Mouse (Mus musculus) midbrain, embryonic 13.5 days (tissue): ENCODE data around the gene Ces1b. TPM values are rescaled to one million over a fixed set of nuclear protein-coding genes. Genes with fewer than 3 reads are reported as not detected.

ENCODE experiments used
- ATAC-seq: fragments of 200-750 bp; cut with Nextera tagmentation; 2 replicates; pipeline ENCODE4 v1.8.0; 2017; ENCODE audit warnings: mild to moderate bottlenecking, moderate TSS enrichment, moderate library complexity
- H3K27ac ChIP-seq: fragments of 300-500 bp; sonication (generic); 2 replicates; pipeline ENCODE4 v1.5.1; 2015; ENCODE audit warnings: inconsistent platforms, mild to moderate bottlenecking, moderate library complexity
- H3K27me3 ChIP-seq: fragments of 300-500 bp; sonication (generic); 2 replicates; pipeline ENCODE4 v1.6.1; 2015; ENCODE audit warnings: mild to moderate bottlenecking, inconsistent platforms
- H3K36me3 ChIP-seq: fragments of 300-500 bp; sonication (generic); 2 replicates; pipeline ENCODE4 v1.6.1; 2015; ENCODE audit warnings: mild to moderate bottlenecking, inconsistent platforms
- H3K4me1 ChIP-seq: fragments of 300-500 bp; sonication (generic); replicated peaks from 2 replicates; pipeline ENCODE4 v1.6.1; 2015; ENCODE audit warnings: inconsistent platforms
- H3K4me2 ChIP-seq: fragments of 300-500 bp; sonication (generic); replicated peaks from 2 replicates; pipeline ENCODE4 v1.6.1; 2015; ENCODE audit warnings: moderate library complexity, mild to moderate bottlenecking, inconsistent platforms
- H3K4me3 ChIP-seq: fragments of 300-500 bp; sonication (generic); replicated peaks from 2 replicates; pipeline ENCODE4 v1.5.1; 2015; ENCODE audit warnings: mild to moderate bottlenecking, inconsistent platforms
- H3K9ac ChIP-seq: fragments of 300-500 bp; sonication (generic); replicated peaks from 2 replicates; pipeline ENCODE4 v1.6.1; 2015; ENCODE audit warnings: mild to moderate bottlenecking, inconsistent platforms
- H3K9me3 ChIP-seq: fragments of 300-500 bp; sonication (generic); 2 replicates; pipeline ENCODE4 v1.6.1; 2016; ENCODE audit warnings: mild to moderate bottlenecking, inconsistent platforms
- WGBS: fragments of 180-500 bp; shearing (Covaris S2); methylation state at CpG from one replicate; pipeline ENCODE4 v1.1.7; 2015; 5-methylcytosine and 5-hydroxymethylcytosine counted together
- polyA plus RNA-seq: library from polyadenylated mRNA; unstranded; fragments of >200 nt; fragmentation: Nextera tagmentation; extraction: Ambion mirVana; gene quantifications from 2 replicates; pipeline ENCODE4 v1.2.1, GENCODE M21; 2015

The Ces1b gene
- not detected in 2 replicates for polyA plus RNA-seq

DNA sequence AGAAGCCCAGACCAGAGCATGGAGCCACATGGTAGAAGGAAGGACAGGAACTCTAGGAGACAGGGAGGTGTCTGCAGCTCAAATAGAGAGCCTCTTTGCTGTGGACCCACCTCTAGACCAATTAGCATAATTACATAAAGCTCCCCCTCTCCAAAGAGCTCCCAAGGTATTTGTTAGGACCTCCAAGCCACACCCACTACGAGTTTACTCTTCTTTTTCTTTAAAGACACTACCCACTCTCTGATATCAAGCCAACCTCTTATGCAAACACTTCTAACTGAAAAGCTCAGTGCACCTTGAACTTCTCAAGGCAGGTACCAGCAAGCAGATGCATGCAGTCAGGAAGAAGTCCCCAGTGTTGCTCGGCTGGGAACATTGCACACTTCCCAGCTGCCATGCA, at the start of gene Ces1b:
Ces1b (minus strand) TSS at position 131 of the 400 bp plus-strand sequence.
- WGBS, result 77% methylated on average over 2 of the region's 2 CpGs
- no peaks in the 10 kb centered on the region for H3K4me1 ChIP-seq
- no peaks in the 10 kb centered on the region for H3K36me3 ChIP-seq
- ATAC-seq, result no peak
- no peaks in the 10 kb centered on the region for H3K27me3 ChIP-seq
- H3K27ac ChIP-seq, result no peak within 1 kb of the TSS
- no peak within 1 kb of the TSS for H3K4me3 ChIP-seq
- no peaks in the 10 kb centered on the region for H3K9me3 ChIP-seq
- H3K9ac ChIP-seq, result no peak within 1 kb of the TSS
- no peak within 1 kb of the TSS for H3K4me2 ChIP-seq

- no peak overlapping the region for H3K4me2 ChIP-seq
- 76% methylated on average over 2 of the region's 2 CpGs for WGBS
- no peak for ATAC-seq
Observed at GRCm38 (mm10) chr8:93126476-93126875, 46.7 kb upstream of the Ces1b start.

DNA sequence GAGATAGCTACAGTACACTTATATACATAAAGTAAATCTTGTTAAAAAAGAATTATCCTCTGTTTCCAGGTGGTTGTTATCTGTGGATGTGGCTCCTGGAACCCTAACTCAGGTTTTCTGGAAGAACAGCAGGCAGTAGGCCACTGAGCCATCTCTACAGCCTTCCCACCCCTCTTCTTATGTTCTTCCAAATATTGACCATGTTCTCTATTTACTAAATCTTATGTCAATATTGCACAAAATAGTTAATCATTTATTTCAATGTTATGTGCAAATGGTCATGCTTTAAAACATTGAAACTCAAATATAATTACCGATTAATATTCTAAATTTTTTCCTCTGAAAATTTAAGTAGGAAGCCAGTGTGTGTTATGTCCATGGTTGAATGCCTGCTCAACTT, 42.2 kb upstream of the Ces1b start:
- Histone ChIP-seq H3K9ac (no peak overlapping the region), H3K27ac (no peak overlapping the region), H3K4me3 (no peak overlapping the region), H3K4me1 (no peaks in the 10 kb centered on the region), H3K4me2 (no peak overlapping the region), H3K27me3 (no peaks in the 10 kb centered on the region), H3K9me3 (no peaks in the 10 kb centered on the region), H3K36me3 (no peaks in the 10 kb centered on the region)
- no peak for ATAC-seq
- WGBS, result 95% methylated on average over 1 of the region's 1 CpGs

More at GRCm38 (mm10) chr8:93126476-93126875, 46.7 kb upstream of the Ces1b start:
- H3K27ac ChIP-seq, result no peak overlapping the region
- no peak overlapping the region for H3K4me3 ChIP-seq
- no peaks in the 10 kb centered on the region for H3K36me3 ChIP-seq
- no peaks in the 10 kb centered on the region for H3K9me3 ChIP-seq
- no peak overlapping the region for H3K9ac ChIP-seq
- no peaks in the 10 kb centered on the region for H3K27me3 ChIP-seq
- no peaks in the 10 kb centered on the region for H3K4me1 ChIP-seq

- no peaks in the 10 kb centered on the region for H3K36me3 ChIP-seq
- H3K4me1 ChIP-seq, result no peaks in the 10 kb centered on the region
- H3K27ac ChIP-seq, result no peak overlapping the region
- H3K4me3 ChIP-seq, result no peak overlapping the region
- no peaks in the 10 kb centered on the region for H3K27me3 ChIP-seq
- no peak for ATAC-seq
- H3K4me2 ChIP-seq, result no peak overlapping the region
- no peak overlapping the region for H3K9ac ChIP-seq
- H3K9me3 ChIP-seq, result no peaks in the 10 kb centered on the region
Observed at GRCm38 (mm10) chr8:93095376-93095775, 15.6 kb upstream of the Ces1b start.

DNA sequence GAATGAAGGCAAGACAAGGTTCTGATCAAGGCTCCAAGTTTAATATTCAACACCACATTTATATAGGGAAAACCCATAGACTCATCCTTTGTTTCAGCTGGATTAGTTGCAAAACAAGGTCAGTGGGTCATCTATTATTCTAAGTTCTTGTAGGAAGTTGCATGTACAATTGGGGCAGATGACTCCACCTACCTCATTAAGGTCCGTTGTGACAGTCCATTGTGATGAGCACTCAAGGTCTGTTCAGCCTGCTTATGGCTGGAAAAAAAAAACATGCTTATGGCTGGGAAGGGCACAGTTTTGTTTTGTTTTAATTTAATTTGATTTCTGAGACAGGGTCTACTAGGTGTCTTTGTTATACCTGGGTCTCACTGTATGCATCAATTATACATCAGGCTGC, 11.5 kb upstream of the Ces1b start:
- Histone ChIP-seq H3K4me1 (peaks cover 7% of the 10 kb centered on the region; the same call in 1 of the 2 replicates), H3K36me3 (no peaks in the 10 kb centered on the region), H3K9me3 (no peaks in the 10 kb centered on the region), H3K27ac (no peak overlapping the region), H3K4me3 (no peak overlapping the region), H3K9ac (no peak overlapping the region), H3K27me3 (no peaks in the 10 kb centered on the region), H3K4me2 (no peak overlapping the region)
- WGBS, result 74% methylated on average over 1 of the region's 1 CpGs
- no peak for ATAC-seq

GRCm38 (mm10) chr8:93088686-93089122, 8.9 kb upstream of the Ces1b start:
- no peaks in the 10 kb centered on the region for H3K36me3 ChIP-seq
- peak; percentile 69 for ATAC-seq
- H3K9me3 ChIP-seq, result no peaks in the 10 kb centered on the region
- no peaks in the 10 kb centered on the region for H3K27me3 ChIP-seq
- peaks cover 7% of the 10 kb centered on the region; the same call in 1 of the 2 replicates for H3K4me1 ChIP-seq
- H3K27ac ChIP-seq, result no peak overlapping the region
- H3K9ac ChIP-seq, result no peak overlapping the region
- 0 out of 2 replicates have a peak overlapping the region, but pooled peaks have one; percentile 27 for H3K4me2 ChIP-seq
- WGBS, result 4% methylated on average over 2 of the region's 2 CpGs
- no peak overlapping the region for H3K4me3 ChIP-seq

DNA sequence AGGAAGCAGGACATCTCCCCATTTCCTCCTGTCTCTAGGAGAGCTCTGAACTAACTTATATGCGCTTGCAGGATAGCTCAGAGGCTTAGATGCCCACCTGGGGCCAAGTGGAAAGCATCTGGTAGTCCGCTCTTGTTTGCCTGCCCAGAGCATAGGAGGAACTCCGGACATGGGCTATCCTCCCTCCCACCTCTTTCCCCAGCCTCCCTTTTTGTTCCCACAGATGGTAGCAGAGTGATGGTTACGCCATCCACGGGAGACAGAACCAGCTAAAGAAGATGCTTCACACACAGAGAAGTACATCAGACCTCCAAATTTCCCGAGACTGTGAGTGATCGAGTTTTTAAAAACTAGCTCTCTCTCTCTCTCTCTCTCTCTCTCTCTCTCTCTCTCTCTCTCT, 8.4 kb upstream of the Ces1b start:
- Histone ChIP-seq H3K4me3 (no peak overlapping the region), H3K9me3 (no peaks in the 10 kb centered on the region), H3K36me3 (no peaks in the 10 kb centered on the region), H3K9ac (no peak overlapping the region), H3K4me2 (peak overlapping the region; percentile 27), H3K27me3 (no peaks in the 10 kb centered on the region), H3K27ac (no peak overlapping the region), H3K4me1 (peaks cover 7% of the 10 kb centered on the region; the same call in 1 of the 2 replicates)
- ATAC-seq, result no peak
- 27% methylated on average over 7 of the region's 7 CpGs for WGBS

DNA sequence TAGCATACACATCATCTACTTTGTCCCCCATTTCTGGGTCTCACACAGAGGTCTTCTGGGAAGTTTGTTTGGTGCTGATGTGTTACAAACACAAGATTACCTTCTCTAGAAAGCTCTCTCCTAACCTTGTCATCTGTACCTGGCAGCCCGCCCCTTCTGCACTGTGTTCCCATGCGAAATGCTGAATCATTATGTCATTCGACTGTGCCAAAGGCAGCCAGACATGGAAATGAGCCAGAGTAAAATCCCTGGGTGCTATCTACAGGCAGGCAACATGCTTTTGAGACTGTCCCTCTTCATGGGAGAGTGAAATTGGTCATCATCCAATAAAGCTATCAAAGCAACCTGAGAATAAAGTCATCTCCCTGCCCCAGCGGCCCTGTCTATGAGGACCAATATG, 4.6 kb downstream of the Ces1b start:
- WGBS, result 96% methylated on average over 4 of the region's 4 CpGs

DNA sequence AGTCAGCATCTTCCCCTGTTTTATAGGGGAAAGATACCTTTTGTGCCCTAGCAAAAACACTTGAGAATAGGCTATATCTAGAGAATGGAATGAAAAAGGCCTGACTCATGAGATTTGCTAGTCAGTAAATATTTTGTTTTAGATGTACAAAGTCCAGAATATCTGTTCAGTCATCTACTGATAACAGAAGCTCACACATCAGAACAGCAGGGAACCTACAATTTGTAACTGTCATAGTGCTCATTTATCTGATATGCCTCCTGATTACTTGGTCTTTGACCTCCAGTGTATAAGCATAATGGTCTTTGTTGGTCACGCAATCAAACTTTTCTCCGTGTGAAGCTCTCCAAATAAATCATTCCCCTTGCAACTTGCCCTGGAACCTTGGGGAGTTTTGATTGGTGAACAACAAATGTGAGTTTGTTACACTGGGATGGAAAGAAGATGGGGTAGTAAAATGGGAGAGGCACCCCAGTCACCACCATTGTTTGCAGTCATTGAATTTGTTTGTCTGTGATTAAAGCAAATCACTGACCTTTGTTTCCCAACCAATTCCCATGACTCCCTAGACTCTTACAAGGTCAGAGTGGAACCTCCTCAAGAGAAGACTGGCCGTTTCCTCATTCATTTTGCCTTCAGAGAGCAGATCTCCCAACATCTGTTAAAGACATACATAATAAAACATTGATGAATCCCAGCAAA, 16.2 kb downstream of the Ces1b start:
- Histone ChIP-seq H3K27ac (no peak overlapping the region), H3K4me2 (no peak overlapping the region), H3K9me3 (no peaks in the 10 kb centered on the region), H3K4me3 (no peak overlapping the region), H3K4me1 (no peaks in the 10 kb centered on the region), H3K27me3 (no peaks in the 10 kb centered on the region), H3K9ac (no peak overlapping the region), H3K36me3 (no peaks in the 10 kb centered on the region)
- no peak for ATAC-seq
- 66% methylated on average over 3 of the region's 3 CpGs for WGBS

More for the DNA sequence above, 4.6 kb downstream of the Ces1b start:
- Histone ChIP-seq H3K4me2 (no peak overlapping the region), H3K9me3 (no peaks in the 10 kb centered on the region), H3K4me1 (no peaks in the 10 kb centered on the region), H3K36me3 (no peaks in the 10 kb centered on the region), H3K9ac (no peak overlapping the region), H3K27ac (no peak overlapping the region), H3K27me3 (no peaks in the 10 kb centered on the region), H3K4me3 (no peak overlapping the region)
- no peak for ATAC-seq

DNA sequence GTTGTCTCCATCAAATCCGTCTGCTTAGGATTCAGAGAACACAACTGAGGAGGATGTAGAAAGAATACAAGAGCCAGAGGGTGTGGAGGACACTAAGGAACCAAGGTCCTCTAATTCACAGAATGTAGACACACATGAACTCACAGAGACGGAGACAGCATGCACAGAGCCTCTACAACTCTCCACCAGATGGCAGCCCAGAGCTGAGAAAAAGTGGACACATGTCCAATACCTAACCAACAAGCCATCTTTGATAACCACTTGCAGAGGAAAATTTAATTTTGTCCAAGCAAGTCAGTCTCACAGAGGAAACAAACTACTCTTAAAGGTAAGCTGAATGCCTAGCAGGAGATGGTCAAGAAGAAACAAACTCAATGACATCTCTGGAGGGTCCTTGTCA, 20.6 kb downstream of the Ces1b start:
- Histone ChIP-seq H3K4me3 (no peak overlapping the region), H3K36me3 (no peaks in the 10 kb centered on the region), H3K9ac (no peak overlapping the region), H3K4me1 (no peaks in the 10 kb centered on the region), H3K27me3 (no peaks in the 10 kb centered on the region), H3K9me3 (no peaks in the 10 kb centered on the region), H3K27ac (no peak overlapping the region), H3K4me2 (no peak overlapping the region)
- 15% methylated on average over 2 of the region's 2 CpGs for WGBS
- ATAC-seq, result no peak

DNA sequence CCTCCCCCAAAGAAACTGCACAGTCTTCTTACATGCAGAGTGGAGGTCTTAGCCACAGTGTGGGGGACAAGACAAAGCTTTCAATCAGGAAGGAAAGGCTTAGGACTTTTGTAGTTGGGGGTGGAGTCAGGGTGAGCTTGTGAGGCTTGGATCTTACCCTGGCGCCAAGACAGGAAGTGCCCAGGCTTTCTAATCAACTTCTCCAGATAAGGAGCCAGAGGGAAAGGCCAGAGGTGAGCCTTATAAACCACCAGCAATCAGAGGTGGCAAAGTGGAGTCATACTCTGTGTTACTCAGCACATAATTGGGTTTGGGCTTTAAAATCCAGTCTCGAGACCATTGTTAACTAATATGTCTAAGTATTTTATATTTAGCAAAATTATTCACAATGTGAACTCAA, 24.6 kb downstream of the Ces1b start:
- H3K4me3 ChIP-seq, result no peak overlapping the region
- H3K4me1 ChIP-seq, result no peaks in the 10 kb centered on the region
- ATAC-seq, result no peak
- 62% methylated on average over 2 of the region's 2 CpGs for WGBS
- no peaks in the 10 kb centered on the region for H3K9me3 ChIP-seq
- no peak overlapping the region for H3K27ac ChIP-seq
- H3K36me3 ChIP-seq, result no peaks in the 10 kb centered on the region
- H3K9ac ChIP-seq, result no peak overlapping the region
- no peak overlapping the region for H3K4me2 ChIP-seq
- no peaks in the 10 kb centered on the region for H3K27me3 ChIP-seq

- no peak for ATAC-seq
- H3K9ac ChIP-seq, result no peak overlapping the region
- WGBS, result 81% methylated on average over 4 of the region's 4 CpGs
Observed at GRCm38 (mm10) chr8:93048510-93049416, 31.1 kb downstream of the Ces1b start.

More at GRCm38 (mm10) chr8:93048510-93049416, 31.1 kb downstream of the Ces1b start:
- Histone ChIP-seq H3K4me2 (no peak overlapping the region), H3K27ac (no peak overlapping the region), H3K36me3 (no peaks in the 10 kb centered on the region), H3K27me3 (no peaks in the 10 kb centered on the region), H3K4me3 (no peak overlapping the region), H3K9me3 (no peaks in the 10 kb centered on the region), H3K4me1 (no peaks in the 10 kb centered on the region)
